Mouse (Mus musculus) heart, postnatal 10 days (tissue): ENCODE measurements at regions not wholly inside any gene's neighbourhood (a gene's known extent, or its start where the extent isn't known, plus 50 kb on each side); places are given as distances from the start of the nearest gene placed in this dataset.

Experiments used
- DNase-seq, 2 experiments: peaks; one replicate each; pipeline ENCODE4 v3.0.0; 2021
- intact Hi-C: fragments of 180-260 bp; cut with DNase I; formaldehyde crosslinking; loops from one replicate; pipeline ENCODE4 v1.15.1; 2025

DNA sequence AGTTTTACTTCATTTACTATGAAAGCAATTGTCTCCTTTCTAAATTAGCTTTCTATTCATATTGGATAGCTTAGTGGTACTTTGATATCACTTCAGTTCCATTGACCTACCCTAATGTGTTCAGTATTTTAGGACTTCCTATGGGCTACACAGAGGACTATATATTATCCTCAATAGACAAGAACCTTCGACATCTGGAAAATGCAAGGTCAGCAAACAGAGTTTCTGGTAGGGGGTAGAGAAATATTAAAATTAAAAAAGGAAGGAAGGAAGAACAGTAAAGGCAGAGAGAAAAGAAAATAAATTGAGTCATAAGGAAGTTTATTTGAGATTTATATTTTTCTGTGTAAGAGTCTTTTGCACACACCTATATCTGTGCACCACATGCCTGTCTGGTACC lies 107.4 kb upstream of the Insig1 start:
- DNase-seq = no peak
- intact Hi-C loops = no loop called here

DNA sequence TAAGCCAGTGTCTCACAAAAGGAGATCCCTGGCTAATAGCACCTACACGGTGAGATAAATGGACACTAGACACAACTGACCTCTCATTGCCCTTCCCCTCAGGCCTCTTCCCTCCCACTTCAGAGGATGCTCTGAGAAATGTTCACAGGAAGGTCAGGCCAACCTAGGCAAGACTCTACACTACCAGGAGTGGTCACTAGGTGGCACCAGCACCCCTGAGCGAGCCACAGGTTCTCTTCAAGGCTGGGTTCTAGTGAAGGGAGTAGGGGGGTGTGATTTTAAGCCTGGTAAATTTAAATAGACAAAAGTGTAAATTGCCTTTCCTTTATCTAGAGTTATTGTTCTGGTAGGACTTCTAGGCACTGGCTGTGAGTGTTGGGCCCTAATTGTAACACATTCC lies 76.0 kb upstream of the Insig1 start:
- peak; percentile 63 to 84 for DNase-seq
- intact Hi-C loops = loop anchor here (1.0 to 5.0 kb wide), 2 partner anchors 77 to 99 kb away; partner anchors contain the start of gene Insig1

DNA sequence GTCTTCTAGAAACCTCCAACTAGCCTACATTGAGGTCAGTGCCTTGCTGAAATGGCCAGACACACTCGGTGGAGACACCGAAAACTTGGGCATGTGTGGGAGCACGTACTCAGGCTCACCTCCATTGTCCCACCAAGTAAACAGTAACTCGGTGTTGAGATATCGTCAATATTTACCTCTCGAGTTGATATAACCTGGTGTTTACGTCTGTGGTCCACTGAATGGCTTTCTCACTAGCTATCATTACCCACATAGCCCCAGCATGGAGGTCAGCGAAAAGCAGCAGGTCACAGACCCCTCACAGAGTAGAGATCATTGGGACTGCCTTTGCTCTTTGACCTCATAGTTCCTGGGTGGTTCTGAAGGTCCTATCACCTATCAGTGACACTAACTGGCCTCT lies 73.4 kb upstream of the Insig1 start:
- intact Hi-C loops = loop anchor here (5.0 kb wide), 1 partner anchor 75 kb away; the partner anchor contains the start of gene Insig1
- no peak for DNase-seq

DNA sequence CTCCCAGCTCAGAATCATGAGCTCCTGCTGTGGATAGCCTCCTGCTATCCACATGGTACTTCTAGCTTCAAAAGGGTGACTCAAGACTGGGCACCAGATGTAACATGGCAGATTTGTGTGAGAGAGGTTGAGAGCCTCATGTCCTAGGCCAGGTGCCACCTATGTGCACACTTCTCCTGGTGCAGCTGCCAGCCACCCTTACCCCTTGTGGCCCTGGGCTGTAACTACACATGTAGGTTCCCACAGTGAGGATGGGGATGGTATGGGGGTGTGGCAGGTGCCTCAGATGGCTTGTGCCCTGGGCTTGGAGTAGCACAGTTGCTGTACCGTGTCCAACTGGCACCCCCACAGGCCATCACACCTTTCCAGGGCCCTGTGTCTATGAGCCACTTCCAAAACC lies 68.2 kb upstream of the Insig1 start:
- intact Hi-C loops = no loop called here
- no peak for DNase-seq

DNA sequence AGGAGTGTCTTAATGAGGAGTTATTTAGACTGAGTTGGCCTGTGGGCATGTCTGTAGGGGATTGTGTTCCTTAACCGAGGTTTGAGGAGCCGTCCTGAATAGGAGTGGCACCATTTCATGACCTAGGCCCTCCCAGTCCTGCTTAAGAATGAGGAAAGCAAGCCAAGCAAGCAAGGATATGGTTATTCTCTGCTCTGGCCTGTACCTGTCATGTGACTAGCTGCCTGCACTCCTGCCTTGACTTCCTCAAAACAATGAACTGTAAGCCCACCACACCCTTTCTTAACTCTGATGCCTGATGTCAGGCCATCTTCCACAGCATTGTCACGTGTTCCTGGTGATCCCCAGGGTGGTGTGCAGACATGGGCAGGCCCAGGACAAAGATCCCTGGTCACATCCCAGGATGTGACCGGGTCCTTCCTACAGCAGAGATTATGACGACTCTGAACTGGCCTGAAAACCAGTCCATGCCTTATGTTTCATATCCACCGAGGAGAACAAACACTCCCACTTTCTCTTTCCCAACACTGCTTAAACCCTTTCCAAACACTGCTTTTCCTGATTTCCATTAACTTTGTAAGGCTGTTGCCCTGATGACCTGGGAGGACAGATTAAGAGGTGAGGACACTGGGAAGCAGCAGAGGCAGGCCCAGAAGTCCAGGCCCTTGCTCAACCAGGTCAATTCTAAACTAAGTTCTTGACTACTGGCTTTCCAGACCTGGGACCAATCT lies 67.2 kb upstream of the Insig1 start:
- intact Hi-C loops = no loop called here

DNA sequence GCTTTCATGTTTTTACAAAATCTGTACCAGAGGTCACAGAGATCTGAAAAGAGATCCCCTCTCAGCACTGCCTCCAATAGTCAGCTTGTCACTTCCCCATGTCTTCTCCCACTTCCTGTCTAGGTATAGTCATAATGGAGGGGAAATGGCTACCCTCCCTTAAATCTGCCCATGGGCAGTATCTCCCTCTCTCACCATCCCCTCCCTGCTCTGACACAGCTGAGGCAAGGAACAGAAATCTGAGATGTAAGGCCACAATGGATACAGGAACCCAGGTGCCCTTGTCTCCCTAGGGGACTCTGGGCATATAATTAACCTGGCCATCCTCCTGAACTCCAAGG lies 66.7 kb upstream of the Insig1 start:
- intact Hi-C loops = no loop called here

More for the DNA sequence above, 67.2 kb upstream of the Insig1 start:
- no peak for DNase-seq

DNA sequence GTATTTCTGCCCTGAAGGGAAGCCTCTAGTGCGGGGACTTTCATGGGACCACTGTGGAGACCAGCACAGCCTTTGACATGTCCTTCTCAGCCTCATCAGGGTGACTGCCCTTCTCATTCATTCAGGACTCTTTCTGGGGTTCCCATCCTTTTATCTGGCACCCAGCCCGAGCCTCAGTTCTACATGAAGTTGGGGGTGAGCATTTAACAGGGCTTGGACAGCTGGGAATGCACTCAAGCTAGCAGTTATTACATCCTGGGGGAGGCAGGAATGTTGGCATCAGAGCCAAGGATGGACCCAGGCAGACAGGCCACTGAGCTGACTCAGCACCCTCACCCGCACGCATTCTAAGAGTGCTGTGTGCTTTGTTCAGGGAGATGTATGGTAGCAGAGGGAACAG lies 61.8 kb upstream of the Insig1 start:
- intact Hi-C loops = no loop called here
- DNase-seq = no peak

More for the DNA sequence above, 66.7 kb upstream of the Insig1 start:
- no peak for DNase-seq

DNA sequence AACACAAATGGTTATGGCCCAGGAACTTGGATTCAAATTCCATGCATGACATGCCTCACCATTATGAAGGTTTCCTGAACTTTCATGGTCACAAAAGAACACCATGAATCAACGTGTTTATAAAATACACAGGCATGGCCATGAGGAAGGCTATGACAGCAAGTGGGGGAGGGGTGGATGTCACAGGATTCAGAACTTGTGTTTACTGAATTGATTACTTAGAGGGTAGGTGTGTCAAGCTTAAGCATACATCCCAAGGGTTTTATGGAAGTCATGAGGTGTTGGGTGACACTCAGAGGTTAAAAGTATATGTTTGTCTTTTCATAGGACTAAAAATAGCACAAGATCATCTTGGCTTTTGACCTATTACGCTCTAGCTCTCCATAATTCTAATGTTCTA lies 61.3 kb upstream of the Insig1 start:
- intact Hi-C loops = no loop called here
- DNase-seq = no peak

DNA sequence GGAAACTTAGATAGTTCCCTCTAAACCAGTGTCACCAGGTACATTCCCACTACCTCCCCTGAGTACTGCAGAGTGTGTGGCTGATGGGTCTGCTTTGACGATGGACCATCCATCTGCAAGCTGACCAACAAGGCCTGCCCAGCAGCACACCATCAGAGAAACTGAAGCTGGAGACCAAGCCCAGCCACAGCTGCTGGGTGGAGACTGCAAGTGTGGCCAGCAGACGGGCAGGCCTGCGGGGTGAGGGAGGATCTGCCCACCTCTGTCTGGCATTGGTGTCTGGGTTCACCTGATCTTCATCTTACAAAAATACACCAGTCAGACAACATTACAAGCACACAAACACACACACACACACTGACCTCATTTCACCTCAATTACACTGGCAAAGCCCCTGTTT lies 60.6 kb upstream of the Insig1 start:
- intact Hi-C loops = no loop called here
- no peak for DNase-seq

DNA sequence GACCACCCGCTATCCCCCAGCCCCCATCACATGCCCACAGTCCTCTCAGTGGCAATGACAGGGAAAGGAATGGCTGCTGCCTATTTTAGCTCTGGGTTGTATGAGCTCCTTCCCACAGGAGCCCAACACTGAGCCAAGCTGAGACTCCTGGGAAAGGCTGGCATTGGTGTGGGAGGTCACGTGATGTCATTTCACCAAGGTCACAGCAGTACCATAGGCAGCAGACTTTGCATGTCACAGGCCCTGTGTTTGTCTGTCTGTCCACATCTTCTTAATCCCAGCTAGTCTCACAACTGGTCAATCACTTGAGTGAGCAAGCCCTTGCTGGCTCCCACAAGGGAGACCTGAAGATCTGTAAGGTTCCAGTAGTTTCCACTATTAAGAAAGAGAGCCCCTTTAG lies 58.7 kb upstream of the Insig1 start:
- intact Hi-C loops = no loop called here
- no peak for DNase-seq

DNA sequence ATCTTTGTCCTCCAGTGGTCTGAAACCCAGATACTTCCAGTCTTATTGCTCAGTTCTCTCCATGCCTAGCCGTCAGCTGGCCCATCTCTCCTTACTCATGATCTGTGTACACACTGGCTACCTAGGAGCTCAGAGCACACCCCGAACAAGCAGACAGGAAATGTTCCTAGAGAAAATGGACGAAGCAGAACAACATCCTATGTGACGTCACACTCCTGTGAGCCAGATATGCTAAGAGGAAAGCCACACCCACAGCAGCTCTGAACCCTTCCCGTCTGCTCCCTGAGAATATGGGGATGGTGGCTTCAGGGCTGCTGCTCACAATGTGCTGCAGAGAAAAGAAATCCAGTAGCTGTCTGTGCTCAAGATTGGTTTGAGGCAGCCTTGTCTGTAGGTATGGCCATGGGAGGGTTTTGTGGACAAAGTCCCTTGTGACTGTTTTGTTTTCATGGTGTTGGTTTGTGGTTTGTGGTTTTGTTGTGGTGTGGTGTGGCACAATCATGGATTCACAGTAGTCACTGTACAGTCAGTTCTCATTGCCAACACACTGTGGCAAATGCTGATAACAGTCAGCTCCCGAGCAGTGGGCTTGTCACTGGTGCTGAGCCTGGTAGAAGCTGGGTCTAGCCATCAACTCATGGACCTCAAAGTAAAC lies 57.4 kb upstream of the Insig1 start:
- intact Hi-C loops = no loop called here
- no peak for DNase-seq

DNA sequence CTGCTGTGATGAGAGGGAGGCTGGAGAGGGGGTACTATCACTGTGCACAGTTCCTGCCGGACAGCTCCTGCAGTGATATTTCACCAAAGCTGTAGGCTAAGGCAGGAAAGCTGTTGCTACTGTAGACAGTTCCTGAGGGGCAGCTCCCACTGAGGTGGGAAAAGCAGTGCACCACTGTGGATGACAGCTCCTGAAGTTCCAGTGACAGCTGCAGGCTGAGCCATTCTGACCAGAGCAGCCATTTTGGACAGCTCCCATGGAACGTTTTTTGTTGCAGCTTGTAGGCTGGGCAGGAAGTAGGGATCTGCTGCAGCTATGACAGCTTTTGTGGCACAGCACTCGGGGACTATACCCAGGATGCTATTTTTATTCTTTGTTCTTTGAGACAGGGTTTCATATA lies 51.3 kb upstream of the Insig1 start:
- DNase-seq = no peak
- intact Hi-C loops = no loop called here
